Mouse (Mus musculus): ENCODE measurements around the gene Galr3.

- TF ChIP-seq CTCF (IDR thresholded peaks at IDR 0.05; ENCODE audit: control insufficient read depth, insufficient read depth, low read length) (no peak), POLR2A (IDR thresholded peaks at IDR 0.05; ENCODE audit: borderline replicate concordance, control insufficient read depth, low read depth, low read length) (no peak)
Observed at GRCm38 (mm10) chr15:78992925-78993324, 48.8 kb upstream of the Galr3 start.

All from bone marrow, adult 2 months (tissue).